Mouse (Mus musculus) liver, embryonic 14.5 days (tissue): ENCODE measurements around the gene Pno1. TPM values are rescaled to one million over a fixed set of nuclear protein-coding genes. Genes with fewer than 3 reads are reported as not detected.

Experiments used
- ATAC-seq: fragments of 200-750 bp; cut with Nextera tagmentation; 2 replicates; pipeline ENCODE4 v1.8.0; 2017; ENCODE audit warnings: moderate number of reproducible peaks, mild to moderate bottlenecking, moderate library complexity; ENCODE audit not compliant: insufficient read depth
- DNase-seq, 3 experiments: peaks; one replicate each; pipeline ENCODE4 v3.0.0-alpha.2; 2012 to 2013; ENCODE audit warnings: low read depth in 3 of 3, low spot score in 3 of 3
- H3K27ac ChIP-seq: fragments of 300-500 bp; sonication (generic); 2 replicates; pipeline ENCODE4 v1.5.1; 2014; ENCODE audit warnings: moderate library complexity, mild to moderate bottlenecking, control low read depth, inconsistent platforms
- H3K27me3 ChIP-seq: fragments of 300-500 bp; sonication (generic); 2 replicates; pipeline ENCODE4 v1.6.1; 2014; ENCODE audit warnings: mild to moderate bottlenecking, low read length, moderate library complexity; ENCODE audit not compliant: control insufficient read depth, insufficient read depth
- H3K36me3 ChIP-seq: fragments of 300-500 bp; sonication (generic); replicated peaks from 2 replicates; pipeline ENCODE4 v1.6.1; 2014; ENCODE audit warnings: low read depth; ENCODE audit not compliant: control insufficient read depth, insufficient read depth
- H3K4me1 ChIP-seq, 2 experiments: fragments of 200-500 bp in 1 of 2; fragments of 300-500 bp in 1 of 2; sonication (generic) in 1 of 2; replicated peaks; 2 replicates each; pipeline ENCODE4 v1.6.1; 2012 to 2014; ENCODE audit warnings: antibody characterized with exemption in 1 of 2, inconsistent platforms in 1 of 2, low read length in 1 of 2; ENCODE audit not compliant: control insufficient read depth in 2 of 2, insufficient read depth in 2 of 2
- H3K4me2 ChIP-seq: fragments of 300-500 bp; sonication (generic); 2 replicates; pipeline ENCODE4 v1.6.1; 2014; ENCODE audit warnings: low read depth, mild to moderate bottlenecking, control low read depth, moderate library complexity
- H3K4me3 ChIP-seq, 2 experiments: fragments of 200-500 bp in 1 of 2; fragments of 300-500 bp in 1 of 2; sonication (generic) in 1 of 2; 2 replicates each; pipeline ENCODE4 v1.5.1; 2012 to 2014; ENCODE audit warnings: low read depth in 2 of 2, low read length in 2 of 2, mild to moderate bottlenecking in 2 of 2, control low read depth in 1 of 2, inconsistent platforms in 1 of 2, moderate library complexity in 1 of 2; ENCODE audit not compliant: insufficient read depth in 1 of 2
- H3K9ac ChIP-seq: fragments of 300-500 bp; sonication (generic); replicated peaks from 2 replicates; pipeline ENCODE4 v1.6.1; 2014; ENCODE audit warnings: mild to moderate bottlenecking, control low read depth, moderate library complexity
- H3K9me3 ChIP-seq: fragments of 300-500 bp; sonication (generic); 2 replicates; pipeline ENCODE4 v1.6.1; 2016; ENCODE audit warnings: low read length, mixed read lengths; ENCODE audit not compliant: control insufficient read depth
- CTCF ChIP-seq: IDR thresholded peaks from 2 replicates; pipeline ENCODE4 v1.5.1; 2016; ENCODE audit warnings: antibody characterized with exemption, low read depth, control low read depth
- EP300 ChIP-seq: IDR thresholded peaks from 2 replicates; pipeline ENCODE4 v1.6.1; 2016; ENCODE audit warnings: antibody characterized with exemption, low read depth
- WGBS: fragments of 180-500 bp; shearing (Covaris S2); extraction: QIAGEN DNeasy Blood & Tissue Kit; methylation state at CpG from one replicate; pipeline ENCODE4 v1.1.7; 2014; ENCODE audit not compliant: insufficient replicate concordance; 5-methylcytosine and 5-hydroxymethylcytosine counted together
- polyA plus RNA-seq, 2 experiments: library from polyadenylated mRNA; depleted of rRNA in 1 of 2; stranded (reverse) in 1 of 2; unstranded in 1 of 2; fragments of >200 nt; fragmentation: Nextera tagmentation in 1 of 2; extraction: Ambion mirVana in 1 of 2; gene quantifications; 2 replicates each; pipeline versions ENCODE4 v1.2.1 to v1.2.3; 2012 to 2014

The Pno1 gene
- polyA plus RNA-seq, 2 experiments = 10.9 to 45.5 TPM

- DNase-seq (no peak), ATAC-seq (no peak)
- H3K4me3 ChIP-seq = no peak overlapping the region
- no peak overlapping the region for H3K9ac ChIP-seq
- no peak overlapping the region for H3K27ac ChIP-seq
- no peaks in the 10 kb centered on the region for H3K4me1 ChIP-seq
- TF ChIP-seq CTCF (no peak), EP300 (no peak)
- H3K9me3 ChIP-seq = no peaks in the 10 kb centered on the region
- peaks cover 7% of the 10 kb centered on the region for H3K36me3 ChIP-seq
- H3K27me3 ChIP-seq = no peaks in the 10 kb centered on the region
- H3K4me2 ChIP-seq = no peak overlapping the region
- WGBS = 71% methylated on average over 9 of the region's 9 CpGs
Observed at GRCm38 (mm10) chr11:17192151-17192844, 19.1 kb downstream of the Pno1 start.

- Histone ChIP-seq H3K4me1 (no peaks in the 10 kb centered on the region), H3K4me2 (no peak overlapping the region), H3K9ac (no peak overlapping the region), H3K27ac (no peak overlapping the region), H3K4me3 (no peak overlapping the region), H3K36me3 (no peaks in the 10 kb centered on the region), H3K9me3 (no peaks in the 10 kb centered on the region), H3K27me3 (no peaks in the 10 kb centered on the region)
- DNase-seq (no peak), ATAC-seq (no peak)
- no peak for TF ChIP-seq EP300
- TF ChIP-seq CTCF = no peak
- 77% methylated on average over 3 of the region's 3 CpGs for WGBS
Observed at GRCm38 (mm10) chr11:17188786-17189185, 22.6 kb downstream of the Pno1 start.

GRCm38 (mm10) chr11:17187649-17188048, 23.7 kb downstream of the Pno1 start:
- ATAC-seq (no peak), DNase-seq (no peak)
- Histone ChIP-seq H3K27me3 (no peaks in the 10 kb centered on the region), H3K27ac (no peak overlapping the region), H3K4me3 (no peak overlapping the region), H3K4me2 (no peak overlapping the region), H3K36me3 (no peaks in the 10 kb centered on the region), H3K9me3 (no peaks in the 10 kb centered on the region), H3K4me1 (no peaks in the 10 kb centered on the region), H3K9ac (no peak overlapping the region)
- TF ChIP-seq EP300 = no peak
- no peak for TF ChIP-seq CTCF
- 53% methylated on average over 3 of the region's 3 CpGs for WGBS

GRCm38 (mm10) chr11:17183165-17183564, 28.2 kb downstream of the Pno1 start:
- H3K4me2 ChIP-seq = no peak overlapping the region
- ATAC-seq = no peak
- 61% methylated on average over 2 of the region's 2 CpGs for WGBS

GRCm38 (mm10) chr11:17181807-17182206, 29.6 kb downstream of the Pno1 start, which contains the start of gene Wdr92:
Gene Wdr92, plus strand, starts transcription at chr11:17182107.
- Histone ChIP-seq H3K9me3 (no peaks in the 10 kb centered on the region), H3K27me3 (no peaks in the 10 kb centered on the region), H3K27ac (no peak within 1 kb of the TSS), H3K4me3 (no peak within 1 kb of the TSS), H3K36me3 (no peaks in the 10 kb centered on the region), H3K9ac (no peak within 1 kb of the TSS), H3K4me2 (no peak within 1 kb of the TSS), H3K4me1 (no peaks in the 10 kb centered on the region)
- ATAC-seq (no peak), DNase-seq (no peak)
- 72% methylated on average over 3 of the region's 3 CpGs for WGBS
- TF ChIP-seq CTCF = no peak
- TF ChIP-seq EP300 = no peak

More at GRCm38 (mm10) chr11:17183165-17183564, 28.2 kb downstream of the Pno1 start:
- no peak overlapping the region for H3K4me3 ChIP-seq
- H3K9me3 ChIP-seq = no peaks in the 10 kb centered on the region
- no peak overlapping the region for H3K9ac ChIP-seq
- no peak overlapping the region for H3K27ac ChIP-seq
- H3K36me3 ChIP-seq = no peaks in the 10 kb centered on the region
- H3K4me1 ChIP-seq = no peaks in the 10 kb centered on the region
- no peak for DNase-seq
- TF ChIP-seq CTCF (no peak), EP300 (no peak)
- no peaks in the 10 kb centered on the region for H3K27me3 ChIP-seq
